Mouse (Mus musculus) liver, embryonic 14.5 days (tissue): ENCODE data around the gene Olfr414. TPM values are rescaled to one million over a fixed set of nuclear protein-coding genes. Genes with fewer than 3 reads are reported as not detected.

Experiments
- ATAC-seq: fragments of 200-750 bp; cut with Nextera tagmentation; 2 replicates; pipeline ENCODE4 v1.8.0; 2017; ENCODE audit warnings: moderate number of reproducible peaks, mild to moderate bottlenecking, moderate library complexity; ENCODE audit not compliant: insufficient read depth
- DNase-seq, 3 experiments: peaks; one replicate each; pipeline ENCODE4 v3.0.0-alpha.2; 2012 to 2013; ENCODE audit warnings: low read depth in 3 of 3, low spot score in 3 of 3
- H3K27ac ChIP-seq: fragments of 300-500 bp; sonication (generic); 2 replicates; pipeline ENCODE4 v1.5.1; 2014; ENCODE audit warnings: moderate library complexity, mild to moderate bottlenecking, control low read depth, inconsistent platforms
- H3K27me3 ChIP-seq: fragments of 300-500 bp; sonication (generic); 2 replicates; pipeline ENCODE4 v1.6.1; 2014; ENCODE audit warnings: mild to moderate bottlenecking, low read length, moderate library complexity; ENCODE audit not compliant: control insufficient read depth, insufficient read depth
- H3K36me3 ChIP-seq: fragments of 300-500 bp; sonication (generic); replicated peaks from 2 replicates; pipeline ENCODE4 v1.6.1; 2014; ENCODE audit warnings: low read depth; ENCODE audit not compliant: control insufficient read depth, insufficient read depth
- H3K4me1 ChIP-seq, 2 experiments: fragments of 200-500 bp in 1 of 2; fragments of 300-500 bp in 1 of 2; sonication (generic) in 1 of 2; replicated peaks; 2 replicates each; pipeline ENCODE4 v1.6.1; 2012 to 2014; ENCODE audit warnings: antibody characterized with exemption in 1 of 2, inconsistent platforms in 1 of 2, low read length in 1 of 2; ENCODE audit not compliant: control insufficient read depth in 2 of 2, insufficient read depth in 2 of 2
- H3K4me2 ChIP-seq: fragments of 300-500 bp; sonication (generic); 2 replicates; pipeline ENCODE4 v1.6.1; 2014; ENCODE audit warnings: low read depth, mild to moderate bottlenecking, control low read depth, moderate library complexity
- H3K4me3 ChIP-seq, 2 experiments: fragments of 200-500 bp in 1 of 2; fragments of 300-500 bp in 1 of 2; sonication (generic) in 1 of 2; 2 replicates each; pipeline ENCODE4 v1.5.1; 2012 to 2014; ENCODE audit warnings: low read depth in 2 of 2, low read length in 2 of 2, mild to moderate bottlenecking in 2 of 2, control low read depth in 1 of 2, inconsistent platforms in 1 of 2, moderate library complexity in 1 of 2; ENCODE audit not compliant: insufficient read depth in 1 of 2
- H3K9ac ChIP-seq: fragments of 300-500 bp; sonication (generic); replicated peaks from 2 replicates; pipeline ENCODE4 v1.6.1; 2014; ENCODE audit warnings: mild to moderate bottlenecking, control low read depth, moderate library complexity
- H3K9me3 ChIP-seq: fragments of 300-500 bp; sonication (generic); 2 replicates; pipeline ENCODE4 v1.6.1; 2016; ENCODE audit warnings: low read length, mixed read lengths; ENCODE audit not compliant: control insufficient read depth
- CTCF ChIP-seq: IDR thresholded peaks from 2 replicates; pipeline ENCODE4 v1.5.1; 2016; ENCODE audit warnings: antibody characterized with exemption, low read depth, control low read depth
- EP300 ChIP-seq: IDR thresholded peaks from 2 replicates; pipeline ENCODE4 v1.6.1; 2016; ENCODE audit warnings: antibody characterized with exemption, low read depth
- WGBS: fragments of 180-500 bp; shearing (Covaris S2); extraction: QIAGEN DNeasy Blood & Tissue Kit; methylation state at CpG from one replicate; pipeline ENCODE4 v1.1.7; 2014; ENCODE audit not compliant: insufficient replicate concordance; 5-methylcytosine and 5-hydroxymethylcytosine counted together
- polyA plus RNA-seq, 2 experiments: library from polyadenylated mRNA; depleted of rRNA in 1 of 2; stranded (reverse) in 1 of 2; unstranded in 1 of 2; fragments of >200 nt; fragmentation: Nextera tagmentation in 1 of 2; extraction: Ambion mirVana in 1 of 2; gene quantifications; 2 replicates each; pipeline versions ENCODE4 v1.2.1 to v1.2.3; 2012 to 2014

Olfr414 gene
- polyA plus RNA-seq, 2 experiments = 0.06 TPM; not detected in 1

- TF ChIP-seq CTCF = peak; percentile 29; the same call in 1 of the 2 replicates
- no peak for TF ChIP-seq EP300
- Histone ChIP-seq H3K4me3 (no peak overlapping the region), H3K4me2 (no peak overlapping the region), H3K36me3 (no peaks in the 10 kb centered on the region), H3K9ac (no peak overlapping the region), H3K9me3 (no peaks in the 10 kb centered on the region), H3K4me1 (no peaks in the 10 kb centered on the region), H3K27ac (no peak overlapping the region), H3K27me3 (no peaks in the 10 kb centered on the region)
- ATAC-seq (no peak), DNase-seq (peak in 2 of 3 experiments; percentile 3 to 16)
- 22% methylated on average over 2 of the region's 2 CpGs for WGBS
These were observed 42.4 kb downstream of the Olfr414 start for GRCm38 (mm10) chr1:174466240-174466639.

GRCm38 (mm10) chr1:174469736-174470135 is 45.9 kb downstream of the Olfr414 start:
- DNase-seq = peak in 2 of 3 experiments; percentile 2 to 17
- TF ChIP-seq EP300 (no peak), CTCF (peak; percentile 80)

GRCm38 (mm10) chr1:174482567-174482966 is 58.7 kb downstream of the Olfr414 start:
- H3K27me3 ChIP-seq = no peaks in the 10 kb centered on the region
- H3K36me3 ChIP-seq = no peaks in the 10 kb centered on the region
- 78% methylated on average over 6 of the region's 6 CpGs for WGBS
- H3K27ac ChIP-seq = no peak overlapping the region
- H3K4me3 ChIP-seq = no peak overlapping the region
- H3K9ac ChIP-seq = no peak overlapping the region
- TF ChIP-seq CTCF = no peak
- no peak for TF ChIP-seq EP300
- H3K4me2 ChIP-seq = no peak overlapping the region
- no peak for DNase-seq
- no peaks in the 10 kb centered on the region for H3K4me1 ChIP-seq
- H3K9me3 ChIP-seq = no peaks in the 10 kb centered on the region
- no peak for ATAC-seq

More at GRCm38 (mm10) chr1:174469736-174470135, 45.9 kb downstream of the Olfr414 start:
- Histone ChIP-seq H3K4me2 (no peak overlapping the region), H3K27ac (no peak overlapping the region), H3K9ac (no peak overlapping the region), H3K4me3 (no peak overlapping the region), H3K9me3 (no peaks in the 10 kb centered on the region), H3K27me3 (no peaks in the 10 kb centered on the region), H3K36me3 (no peaks in the 10 kb centered on the region), H3K4me1 (no peaks in the 10 kb centered on the region)
- 3% methylated on average over 6 of the region's 6 CpGs for WGBS
- no peak for ATAC-seq

Other genes starting within 250 kb of the Olfr414 start
- gene Olfr419, start 172.0 kb upstream of the Olfr414 start, polyA plus RNA-seq (2012; rRNA removed) = not detected in 2 replicates
- gene Olfr419, start 172.0 kb upstream of the Olfr414 start, polyA plus RNA-seq (2014; fragmentation: Nextera tagmentation; extraction: Ambion mirVana) = 0.16 and 0.27 TPM in 2 replicates
- gene Mptx1, start 93.5 kb upstream of the Olfr414 start, polyA plus RNA-seq (2012; rRNA removed) = not detected in 2 replicates
- gene Mptx1, start 93.5 kb upstream of the Olfr414 start, polyA plus RNA-seq (2014; fragmentation: Nextera tagmentation; extraction: Ambion mirVana) = not detected in 2 replicates
- 0.01 TPM in 2 replicates for gene Olfr417, start 58.9 kb upstream of the Olfr414 start, polyA plus RNA-seq (2012; rRNA removed)
- 0.04 TPM in 1 of 2 replicates, not detected in the other for gene Olfr417, start 58.9 kb upstream of the Olfr414 start, polyA plus RNA-seq (2014; fragmentation: Nextera tagmentation; extraction: Ambion mirVana)
- 0.03 TPM in 1 of 2 replicates, not detected in the other for gene Olfr248, start 33.0 kb upstream of the Olfr414 start, polyA plus RNA-seq (2012; rRNA removed)
- not detected in 2 replicates for gene Olfr248, start 33.0 kb upstream of the Olfr414 start, polyA plus RNA-seq (2014; fragmentation: Nextera tagmentation; extraction: Ambion mirVana)
- gene Olfr220, start 18.0 kb downstream of the Olfr414 start, polyA plus RNA-seq (2012; rRNA removed) = not detected in 2 replicates
- gene Olfr220, start 18.0 kb downstream of the Olfr414 start, polyA plus RNA-seq (2014; fragmentation: Nextera tagmentation; extraction: Ambion mirVana) = not detected in 2 replicates
- gene Fmn2, start 77.8 kb downstream of the Olfr414 start, polyA plus RNA-seq (2012; rRNA removed) = 0.03 and 0.17 TPM in 2 replicates
- gene Fmn2, start 77.8 kb downstream of the Olfr414 start, polyA plus RNA-seq (2014; fragmentation: Nextera tagmentation; extraction: Ambion mirVana) = not detected in 2 replicates